Mouse (Mus musculus) layer of hippocampus, adult 2 months (tissue): ENCODE measurements around the gene Morn3. TPM values are rescaled to one million over a fixed set of nuclear protein-coding genes. Genes with fewer than 3 reads are reported as not detected.

ENCODE experiments used
- DNase-seq, 2 experiments: peaks; one replicate each; pipeline ENCODE4 v3.0.0; 2022; ENCODE audit warnings: low spot score in 2 of 2
- H3K27ac ChIP-seq: fragments of 200-600 bp; 2 replicates; pipeline ENCODE4 v1.8.1; 2022
- H3K4me3 ChIP-seq: fragments of 200-600 bp; 2 replicates; pipeline ENCODE4 v1.8.1; 2022; ENCODE audit warnings: mild to moderate bottlenecking
- CTCF ChIP-seq: fragments of 200-600 bp; conservative IDR thresholded peaks from 2 replicates; pipeline ENCODE4 v1.8.1; 2022; ENCODE audit warnings: antibody characterized with exemption, mild to moderate bottlenecking, moderate library complexity
- total RNA-seq, 2 experiments: library from RNA; stranded (reverse); gene quantifications; 2 replicates each; pipeline ENCODE4 v1.2.3; 2021

Gene Morn3
- total RNA-seq, 2 experiments from 2014 or later, result not detected

GRCm38 (mm10) chr5:122989551-122990330 is 57.1 kb downstream of the Morn3 start, which contains the start of gene Kdm2b:
Gene Kdm2b (minus strand): TSS chr5:122989823.
- TF ChIP-seq CTCF, result no peak
- Histone ChIP-seq H3K27ac (peak within 1 kb of the TSS; percentile 94), H3K4me3 (peak within 1 kb of the TSS; percentile 82)
- DNase-seq, result no peak

- peak; percentile 62 to 65 for DNase-seq
- peak overlapping the region; percentile 94 for H3K27ac ChIP-seq
- H3K4me3 ChIP-seq, result peak overlapping the region; percentile 82
- no peak for TF ChIP-seq CTCF
These were observed 57.8 kb downstream of the Morn3 start for GRCm38 (mm10) chr5:122989001-122989525.

GRCm38 (mm10) chr5:122988021-122988751 is 58.6 kb downstream of the Morn3 start:
- DNase-seq, result peak in 1 of 2 experiments; percentile 48
- H3K4me3 ChIP-seq, result peak overlapping the region; percentile 82
- TF ChIP-seq CTCF, result peak; percentile 24; the same call in 1 of the 2 replicates
- H3K27ac ChIP-seq, result peak overlapping the region; percentile 94

GRCm38 (mm10) chr5:122987211-122988020 is 59.4 kb downstream of the Morn3 start:
- Histone ChIP-seq H3K4me3 (peak overlapping the region; percentile 82), H3K27ac (peak overlapping the region; percentile 94)
- no peak for TF ChIP-seq CTCF
- peak in 1 of 2 experiments; percentile 56 for DNase-seq

- no peak for DNase-seq
- Histone ChIP-seq H3K27ac (peak overlapping the region; percentile 79), H3K4me3 (no peak overlapping the region)
- peak; percentile 15; the same call in 1 of the 2 replicates for TF ChIP-seq CTCF
These were observed 60.7 kb downstream of the Morn3 start for GRCm38 (mm10) chr5:122986091-122986493.

Other genes with a start within 250 kb of the Morn3 start
- gene Anapc5, start 225.7 kb downstream of the Morn3 start, total RNA-seq, result 100 to 1,000 TPM; 216 to 217 TPM
- gene Rnf34, start 197.0 kb downstream of the Morn3 start, total RNA-seq, result 10 to 100 TPM; 53.7 to 54.1 TPM
- gene Kdm2b, start 57.2 kb downstream of the Morn3 start, total RNA-seq, result 10 to 100 TPM; 35.0 to 36.7 TPM
- 10 to 100 TPM; 11.0 to 13.5 TPM for gene Orai1, start 31.9 kb downstream of the Morn3 start, total RNA-seq
- gene Tmem120b, start 21.4 kb upstream of the Morn3 start, total RNA-seq, result 10 to 100 TPM; 17.8 to 19.6 TPM
- 10 to 100 TPM; 43.3 to 46.3 TPM for gene Rhof, start 85.7 kb upstream of the Morn3 start, total RNA-seq
- gene Setd1b, start 95.2 kb upstream of the Morn3 start, total RNA-seq, result 10 to 100 TPM; 31.2 to 39.4 TPM
- gene Psmd9, start 122.4 kb upstream of the Morn3 start, total RNA-seq, result 10 to 100 TPM; 27.8 to 30.4 TPM
- gene Hpd, start 135.7 kb upstream of the Morn3 start, total RNA-seq, result not detected
- gene Wdr66, start 205.1 kb upstream of the Morn3 start, total RNA-seq, result 1 to 10 TPM; 4.5 to 5.6 TPM